ENCODE assay signal across 9 mouse cellular contexts in genomic region chr4:88680362-88680761, GRCm38 (mm10). TPM values are rescaled to one million over a fixed set of nuclear protein-coding genes. Genes with fewer than 3 reads are reported as not detected.
A peak's percentile ranks its signal among the peaks of the same experiment; 100 is the strongest.
DNase-seq lines count a peak whose midpoint lies in the region; ATAC-seq lines count a peak whose summit lies in the region.
"Had no signal": no experiment of that assay in that cellular context is flagged by ENCODE, and none has a peak within 500 bp of the region (broad histone marks: within the 10 kb centered on the region; RNA-seq: fewer than 3 reads in every experiment).

No protein-coding gene starts in this region.

- H3K9me3 ChIP-seq in intestine, embryonic 14.5 days (ENCODE audit: control insufficient read depth, low read length) = no peaks in the 10 kb centered on the region
- H3K9me3 ChIP-seq in intestine, embryonic 15.5 days = no peaks in the 10 kb centered on the region
- H3K9me3 ChIP-seq in forebrain, embryonic 15.5 days = no peaks in the 10 kb centered on the region

- no peak overlapping the region for H3K4me2 ChIP-seq in intestine, embryonic 14.5 days (ENCODE audit: low read length)
- no peak overlapping the region for H3K4me2 ChIP-seq in intestine, embryonic 15.5 days (replicated peaks)
- no peak overlapping the region for H3K4me2 ChIP-seq in forebrain, embryonic 15.5 days (replicated peaks)

- no peaks in the 10 kb centered on the region for H3K27me3 ChIP-seq in intestine, embryonic 14.5 days (replicated peaks; ENCODE audit: control insufficient read depth, insufficient read depth, low read length)
- H3K27me3 ChIP-seq in intestine, embryonic 15.5 days (replicated peaks) = no peaks in the 10 kb centered on the region
- H3K27me3 ChIP-seq in forebrain, embryonic 15.5 days = no peaks in the 10 kb centered on the region

- H3K27ac ChIP-seq in intestine, embryonic 14.5 days (ENCODE audit: low read depth) = no peak overlapping the region
- no peak overlapping the region for H3K27ac ChIP-seq in intestine, embryonic 15.5 days
- H3K27ac ChIP-seq in forebrain, embryonic 15.5 days (replicated peaks) = no peak overlapping the region

- no peak overlapping the region for H3K4me3 ChIP-seq in intestine, embryonic 14.5 days (ENCODE audit: low read depth, low read length)
- H3K4me3 ChIP-seq in intestine, embryonic 15.5 days (replicated peaks) = no peak overlapping the region
- no peak overlapping the region for H3K4me3 ChIP-seq in forebrain, embryonic 15.5 days

- no peaks in the 10 kb centered on the region for H3K36me3 ChIP-seq in intestine, embryonic 14.5 days (ENCODE audit: control insufficient read depth, insufficient read depth, low read length)
- H3K36me3 ChIP-seq in intestine, embryonic 15.5 days = no peaks in the 10 kb centered on the region
- H3K36me3 ChIP-seq in forebrain, embryonic 15.5 days = no peaks in the 10 kb centered on the region

- H3K4me1 ChIP-seq in intestine, embryonic 14.5 days (replicated peaks; ENCODE audit: control insufficient read depth, insufficient read depth, low read length) = no peaks in the 10 kb centered on the region
- no peaks in the 10 kb centered on the region for H3K4me1 ChIP-seq in intestine, embryonic 15.5 days (replicated peaks)
- H3K4me1 ChIP-seq in forebrain, embryonic 15.5 days = no peaks in the 10 kb centered on the region

- no peak overlapping the region for H3K9ac ChIP-seq in intestine, embryonic 14.5 days (ENCODE audit: low read length)
- H3K9ac ChIP-seq in intestine, embryonic 15.5 days = no peak overlapping the region
- H3K9ac ChIP-seq in forebrain, embryonic 15.5 days (replicated peaks) = no peak overlapping the region

- peak; percentile 60 for DNase-seq in intestine, embryonic 14.5 days (ENCODE audit: low spot score)
- DNase-seq in right cerebral cortex, adult 2 months (ENCODE audit: low spot score in 2 of 2) = peak; percentile 37 to 44
- DNase-seq in right cerebral cortex, postnatal 36 days (ENCODE audit: low spot score in 2 of 2) = no peak
- DNase-seq in retina, embryonic 14.5 days (ENCODE audit: low spot score) = peak; percentile 55
- DNase-seq in gastrocnemius, postnatal 10 days = no peak

- no peak for ATAC-seq in intestine, embryonic 14.5 days (replicated peaks; ENCODE audit: low FRiP score, low TSS enrichment, low read depth)
- no peak for ATAC-seq in intestine, embryonic 15.5 days
- ATAC-seq in common myeloid progenitor, adult 5-6 weeks (replicated peaks; ENCODE audit: low read depth, poor library complexity, severe bottlenecking) = peak; percentile 72; the same call in 1 of the 2 replicates
- no peak for ATAC-seq in forebrain, embryonic 15.5 days (replicated peaks)

- WGBS in intestine, embryonic 14.5 days = 46% methylated on average over 8 of the region's 8 CpGs
- WGBS in intestine, embryonic 15.5 days = 40% methylated on average over 8 of the region's 8 CpGs
- 55% methylated on average over 8 of the region's 8 CpGs for WGBS in forebrain, embryonic 15.5 days

RNA-seq across cellular contexts. Expression of gene Ifna2, which starts 3.4 kb away (rescaled TPM):
- not detected in 2 replicates for polyA plus RNA-seq in intestine, embryonic 14.5 days (2014; fragmentation: Nextera tagmentation; extraction: Ambion mirVana)
- polyA plus RNA-seq in intestine, embryonic 15.5 days (2015; fragmentation: Nextera tagmentation; extraction: Ambion mirVana) = not detected in 2 replicates
- total RNA-seq in common myeloid progenitor, adult 5-6 weeks (2017) = not detected in 2 replicates
- total RNA-seq in gastrocnemius, postnatal 10 days (2021) = not detected
- not detected in 2 replicates for polyA plus RNA-seq in forebrain, embryonic 15.5 days (2015; fragmentation: Nextera tagmentation; extraction: Ambion mirVana)
- total RNA-seq: heart, postnatal 36 days had no signal

RNA-seq across cellular contexts. Expression of gene Ifna16, which starts 3.6 kb away (rescaled TPM):
- not detected in 2 replicates for polyA plus RNA-seq in intestine, embryonic 14.5 days (2014; fragmentation: Nextera tagmentation; extraction: Ambion mirVana)
- not detected in 2 replicates for polyA plus RNA-seq in intestine, embryonic 15.5 days (2015; fragmentation: Nextera tagmentation; extraction: Ambion mirVana)
- total RNA-seq in common myeloid progenitor, adult 5-6 weeks (2017) = not detected in 2 replicates
- not detected for total RNA-seq in gastrocnemius, postnatal 10 days (2021)
- not detected in 2 replicates for polyA plus RNA-seq in forebrain, embryonic 15.5 days (2015; fragmentation: Nextera tagmentation; extraction: Ambion mirVana)
- total RNA-seq: heart, postnatal 36 days had no signal

RNA-seq across cellular contexts. Expression of gene Ifnab, which starts 10.8 kb away (rescaled TPM):
- polyA plus RNA-seq in intestine, embryonic 14.5 days (2014; fragmentation: Nextera tagmentation; extraction: Ambion mirVana) = not detected in 2 replicates
- polyA plus RNA-seq in intestine, embryonic 15.5 days (2015; fragmentation: Nextera tagmentation; extraction: Ambion mirVana) = not detected in 2 replicates
- total RNA-seq in common myeloid progenitor, adult 5-6 weeks (2017) = not detected in 2 replicates
- not detected for total RNA-seq in gastrocnemius, postnatal 10 days (2021)
- not detected in 2 replicates for polyA plus RNA-seq in forebrain, embryonic 15.5 days (2015; fragmentation: Nextera tagmentation; extraction: Ambion mirVana)
- total RNA-seq: heart, postnatal 36 days had no signal

RNA-seq across cellular contexts. Expression of gene Ifna13, which starts 36.1 kb away (rescaled TPM):
- polyA plus RNA-seq in intestine, embryonic 14.5 days (2014; fragmentation: Nextera tagmentation; extraction: Ambion mirVana) = not detected in 2 replicates
- not detected in 2 replicates for polyA plus RNA-seq in intestine, embryonic 15.5 days (2015; fragmentation: Nextera tagmentation; extraction: Ambion mirVana)
- not detected in 2 replicates for total RNA-seq in common myeloid progenitor, adult 5-6 weeks (2017)
- not detected for total RNA-seq in gastrocnemius, postnatal 10 days (2021)
- not detected in 2 replicates for polyA plus RNA-seq in forebrain, embryonic 15.5 days (2015; fragmentation: Nextera tagmentation; extraction: Ambion mirVana)
- total RNA-seq: heart, postnatal 36 days had no signal

RNA-seq across cellular contexts. Expression of gene Gm26566, which starts 41.2 kb away (rescaled TPM):
- 0.70 and 1.2 TPM in 2 replicates for polyA plus RNA-seq in intestine, embryonic 14.5 days (2014; fragmentation: Nextera tagmentation; extraction: Ambion mirVana)
- polyA plus RNA-seq in intestine, embryonic 15.5 days (2015; fragmentation: Nextera tagmentation; extraction: Ambion mirVana) = 0.80 and 0.97 TPM in 2 replicates
- total RNA-seq in common myeloid progenitor, adult 5-6 weeks (2017) = 2.9 TPM in 1 of 2 replicates, not detected in the other
- total RNA-seq in gastrocnemius, postnatal 10 days (2021) = under 1 TPM; 0.31 to 0.34 TPM
- polyA plus RNA-seq in forebrain, embryonic 15.5 days (2015; fragmentation: Nextera tagmentation; extraction: Ambion mirVana) = 1.6 and 2.3 TPM in 2 replicates

Comparison
In these comparisons a context has a peak if more than half of its experiments do, and no peak if none do; other contexts are left out.
1. DNase-seq: peak in intestine, embryonic 14.5 days (single experiment), right cerebral cortex, adult 2 months (2 of 2) and retina, embryonic 14.5 days (single experiment); none in right cerebral cortex, postnatal 36 days (0 of 2) and gastrocnemius, postnatal 10 days (single experiment).